Mouse (Mus musculus) frontal cortex, adult 2 months (tissue): ENCODE data around the gene Bag1. TPM values are rescaled to one million over a fixed set of nuclear protein-coding genes. Genes with fewer than 3 reads are reported as not detected.
A peak's percentile ranks its signal among the peaks of the same experiment; 100 is the strongest.

Experiments
- DNase-seq, 2 experiments: peaks; one replicate each; pipeline ENCODE4 v3.0.0; 2022; ENCODE audit warnings: low spot score in 1 of 2; ENCODE audit errors: extremely low spot score in 1 of 2
- polyA plus RNA-seq: library from polyadenylated mRNA; depleted of rRNA; stranded (reverse); fragments of >200 nt; gene quantifications from 2 replicates; pipeline ENCODE4 v1.2.3, GENCODE M21; 2012; rRNA removed

Gene Bag1
- 165 and 177 TPM in 2 replicates for polyA plus RNA-seq

DNA sequence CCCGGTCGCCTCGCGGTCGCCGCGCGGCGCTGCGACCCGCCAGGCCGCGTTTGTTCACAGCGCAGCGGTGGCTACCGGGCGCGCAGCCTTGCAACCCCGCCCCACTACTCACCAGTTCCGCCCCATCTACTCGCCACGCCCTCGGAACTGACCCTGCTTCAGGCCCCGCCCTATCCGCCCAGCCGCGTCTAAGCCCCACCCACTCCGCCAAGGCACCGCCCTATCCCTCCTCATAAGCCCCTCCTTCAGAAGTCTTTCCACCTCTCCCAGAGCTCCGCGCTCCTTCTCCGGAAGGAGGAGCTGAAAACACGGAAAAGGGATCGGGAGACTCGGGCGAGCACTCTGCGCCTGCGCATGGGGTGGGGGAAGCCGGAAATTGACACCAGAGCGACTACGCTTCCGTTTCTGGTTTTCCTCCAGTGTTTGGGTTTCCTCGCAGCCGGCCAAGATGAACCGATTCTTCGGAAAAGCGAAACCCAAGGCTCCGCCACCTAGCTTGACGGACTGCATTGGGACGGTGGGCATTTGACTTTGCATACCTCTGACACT lies at the start of gene Bag1, which contains the start of gene Chmp5:
Gene Bag1 (minus strand): TSS at position 135 of the 549 bp plus-strand sequence.
Gene Chmp5 (plus strand): TSS at position 248 of the 549 bp plus-strand sequence.
- peak; percentile 97 to 98 for DNase-seq

DNA sequence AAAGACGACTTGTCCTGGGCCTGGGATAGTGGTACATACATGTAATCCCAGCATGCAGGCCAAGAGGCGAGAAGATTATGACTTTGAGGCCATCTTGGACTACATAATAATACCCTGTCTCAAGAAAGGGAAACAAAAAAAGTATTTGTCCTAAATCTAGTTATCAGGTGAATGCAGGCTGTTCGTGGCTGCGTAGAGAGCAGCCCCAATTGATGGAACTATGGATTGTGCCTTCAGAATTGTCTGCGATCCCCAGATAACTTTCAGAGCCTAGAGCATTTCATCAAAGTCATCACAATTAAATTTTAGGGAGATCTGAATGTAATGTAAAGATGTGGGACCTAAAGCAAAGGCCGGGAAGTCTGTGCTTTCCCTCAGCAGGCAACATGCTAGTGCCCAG lies 48.2 kb upstream of the Bag1 start:
- no peak for DNase-seq

DNA sequence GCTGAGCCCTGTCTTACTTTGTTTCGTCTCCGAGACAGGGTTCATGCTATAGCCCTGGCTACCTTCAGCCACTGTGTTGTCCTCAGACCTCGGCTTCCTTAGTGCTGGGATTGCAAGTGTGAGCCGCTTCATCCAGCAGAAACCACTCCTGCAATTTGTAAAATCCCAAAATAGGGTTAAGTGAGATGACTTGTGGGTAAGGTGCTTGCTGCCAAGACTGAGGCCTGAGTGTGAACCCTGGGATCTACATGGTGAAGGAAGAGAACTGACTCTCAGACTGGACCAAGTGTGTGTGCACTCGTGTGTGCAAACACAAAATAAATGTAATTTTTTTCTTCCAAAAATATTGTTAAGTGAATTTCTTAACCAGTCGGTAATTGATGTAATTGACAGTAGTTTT lies 41.5 kb upstream of the Bag1 start:
- DNase-seq: no peak

DNA sequence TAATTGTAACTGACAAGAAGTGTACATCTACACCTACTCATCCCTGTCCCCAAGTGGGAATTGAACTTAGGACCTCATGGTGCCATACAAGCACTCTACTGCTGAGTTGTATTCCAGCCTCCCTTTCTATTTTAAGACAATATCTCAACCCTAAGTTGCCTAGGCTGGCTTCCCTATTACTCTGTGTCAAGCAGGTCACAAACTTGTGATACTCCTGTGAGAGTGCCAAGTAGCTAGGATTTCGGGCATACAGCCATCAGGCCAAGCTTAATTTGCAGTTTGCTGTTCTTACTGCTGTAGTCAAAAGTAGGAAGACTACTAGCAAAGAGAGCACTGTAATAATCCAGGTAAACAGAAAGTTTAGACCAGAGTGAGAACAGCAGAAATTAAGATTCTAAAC lies 35.6 kb upstream of the Bag1 start:
- no peak for DNase-seq

DNA sequence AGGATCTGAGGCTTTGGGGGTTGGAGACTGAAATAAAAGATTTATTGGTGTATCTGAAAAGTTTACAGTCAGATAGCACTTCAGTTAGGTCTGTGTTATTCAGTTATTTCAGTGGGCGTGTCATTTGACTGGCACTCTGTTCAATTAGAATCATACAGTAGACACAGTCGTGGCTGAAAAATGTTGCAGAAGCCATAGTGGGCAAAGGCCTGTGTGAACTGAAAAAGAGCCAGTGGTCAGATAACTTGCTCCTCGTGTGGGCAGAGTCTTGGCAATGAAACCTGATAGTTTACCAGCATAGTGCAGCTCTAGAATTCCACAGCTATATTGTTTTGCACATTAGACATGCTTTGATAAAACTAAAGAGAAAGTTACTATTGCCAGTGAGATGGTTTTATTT lies 34.4 kb upstream of the Bag1 start:
- no peak for DNase-seq

DNA sequence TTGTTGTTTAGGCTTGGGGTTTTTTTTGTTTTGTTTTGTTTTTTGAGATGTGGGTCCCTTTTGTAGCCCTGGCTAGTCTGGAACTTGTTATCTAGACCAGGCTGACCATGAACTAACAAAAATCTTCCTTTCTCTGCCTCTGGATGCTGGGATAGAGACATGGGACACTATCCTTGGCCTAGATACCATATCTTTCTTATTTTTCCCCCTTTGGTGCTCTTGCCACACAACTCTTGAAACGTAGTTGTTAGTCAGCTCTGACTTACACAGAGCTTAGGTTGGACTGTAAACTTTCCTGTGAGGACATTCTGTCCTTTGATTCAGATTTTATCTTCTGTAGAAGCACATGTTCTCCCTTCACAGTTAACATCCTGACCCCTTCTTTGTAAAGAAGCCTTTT lies 31.3 kb upstream of the Bag1 start:
- DNase-seq: no peak

DNA sequence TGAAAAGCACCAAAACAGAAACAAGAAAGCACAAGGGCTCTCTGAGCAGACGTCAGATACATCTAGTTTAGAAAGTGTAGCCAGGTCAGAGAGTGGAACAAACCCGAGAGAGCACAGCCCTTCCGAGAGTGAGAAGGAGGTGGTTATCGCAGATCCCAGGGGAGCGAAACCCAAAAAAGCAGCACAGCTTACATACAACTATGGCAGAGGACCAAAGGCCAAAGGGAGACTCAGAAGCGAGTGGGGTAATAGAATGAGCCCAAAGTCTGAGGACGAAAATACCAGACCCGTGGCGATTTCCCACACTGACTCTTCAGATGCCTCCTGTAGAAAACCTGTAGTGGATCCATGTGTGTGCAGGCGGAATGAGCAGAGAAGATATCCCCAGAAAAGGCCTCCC lies 28.6 kb upstream of the Bag1 start:
- DNase-seq: no peak

DNA sequence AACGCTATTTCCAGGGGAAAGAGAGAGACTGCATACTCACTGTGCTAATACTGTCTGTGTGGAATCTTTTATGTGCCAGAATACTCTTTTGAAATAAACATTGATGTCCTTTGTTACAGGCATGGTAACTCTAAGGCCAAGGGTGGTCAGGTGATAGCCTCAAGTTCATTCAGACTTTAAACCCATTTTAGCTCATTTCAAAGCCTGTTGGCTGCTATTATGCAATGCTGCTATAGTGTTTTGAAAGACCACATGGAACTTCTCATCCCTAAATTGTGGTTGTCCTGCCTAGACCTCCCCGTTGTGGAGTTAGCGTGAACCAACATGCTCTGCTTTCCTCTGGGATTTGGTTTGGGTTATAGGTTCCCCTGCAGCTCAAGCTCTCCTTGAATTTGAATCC lies 27.6 kb upstream of the Bag1 start:
- DNase-seq: no peak

DNA sequence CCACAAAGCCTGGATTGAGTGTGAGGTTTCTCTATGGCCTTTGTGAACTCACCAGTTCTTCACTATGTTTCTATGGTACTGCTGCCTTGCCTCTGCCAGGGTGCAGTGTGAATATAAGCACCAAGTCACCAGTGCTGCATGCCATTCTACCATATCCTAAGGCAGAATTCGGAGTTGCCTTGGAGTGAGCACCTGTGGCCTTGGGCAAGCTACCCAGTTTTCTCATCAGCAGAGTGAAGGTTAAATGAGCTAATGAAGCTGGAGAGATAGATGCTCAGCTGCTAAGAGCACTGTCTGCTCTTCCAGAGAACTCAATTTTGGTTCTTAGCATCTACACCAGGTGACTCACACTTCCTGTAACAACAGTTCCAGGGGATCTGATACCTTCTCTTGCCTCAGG lies 25.9 kb upstream of the Bag1 start:
- no peak for DNase-seq

DNA sequence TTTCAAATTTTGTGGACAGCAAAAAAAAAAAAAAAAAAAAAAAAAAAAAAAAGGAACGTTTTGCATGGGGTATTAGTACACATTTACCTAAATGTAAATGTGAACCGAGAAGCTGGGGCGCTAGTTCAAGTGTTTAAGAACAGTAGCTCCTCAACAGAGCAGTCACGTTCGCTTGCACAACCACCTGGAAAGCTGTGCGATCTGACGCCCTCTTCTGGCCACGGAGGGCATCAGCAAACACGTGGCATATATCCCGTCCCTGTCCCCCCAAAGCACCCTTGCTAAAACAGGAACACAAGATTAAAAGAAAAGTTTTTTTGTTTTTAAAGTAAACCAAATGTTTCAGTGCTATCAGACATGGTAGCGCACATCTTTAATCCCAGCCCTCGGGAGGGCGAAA lies 23.6 kb upstream of the Bag1 start:
- no peak for DNase-seq

DNA sequence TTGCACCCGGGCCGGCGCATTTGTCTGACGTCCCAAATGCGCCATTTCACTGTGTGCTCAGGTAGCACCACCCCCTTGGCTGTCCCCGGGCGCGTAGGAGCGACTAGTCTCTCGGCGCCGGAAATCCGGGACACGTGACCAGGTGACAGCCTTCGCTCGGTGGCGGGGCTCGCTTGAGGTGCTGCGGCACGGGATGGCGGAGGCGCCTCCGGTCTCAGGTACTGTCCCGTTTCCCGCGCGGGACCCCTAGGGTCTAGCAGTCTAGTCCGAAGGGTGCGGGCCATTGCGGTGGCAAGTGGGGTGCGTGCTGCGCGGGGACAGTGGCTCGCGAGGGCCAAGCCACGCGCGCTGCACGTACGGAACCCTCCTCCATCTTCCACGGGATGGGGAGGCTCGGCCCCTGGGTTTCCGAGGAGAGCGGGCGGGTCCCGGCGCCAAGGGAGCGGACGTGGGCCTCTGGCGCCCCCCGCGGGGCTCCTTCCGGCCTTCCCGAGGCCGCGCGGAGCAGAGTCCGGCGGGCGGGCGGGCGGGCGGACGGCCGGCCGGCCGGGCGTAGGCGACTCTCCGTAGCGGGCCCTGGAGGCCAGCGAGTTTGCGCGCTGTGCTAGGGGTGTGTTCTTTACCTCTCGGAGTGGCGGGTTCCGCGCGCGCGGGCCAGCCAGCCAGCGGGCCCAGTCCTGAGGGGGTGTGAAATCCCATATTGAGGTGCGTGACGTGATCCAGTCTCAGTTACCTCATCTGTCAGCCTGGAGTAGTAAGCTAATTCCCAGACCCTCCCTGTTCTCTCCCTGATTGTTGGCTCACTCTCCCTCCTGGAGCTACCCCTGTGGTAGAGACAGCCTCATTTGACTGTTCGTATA lies 23.0 kb upstream of the Bag1 start, which contains the start of gene Nfx1:
Gene Nfx1 (plus strand): TSS at position 65 of the 860 bp plus-strand sequence.
- DNase-seq: peak; percentile 92 to 97

DNA sequence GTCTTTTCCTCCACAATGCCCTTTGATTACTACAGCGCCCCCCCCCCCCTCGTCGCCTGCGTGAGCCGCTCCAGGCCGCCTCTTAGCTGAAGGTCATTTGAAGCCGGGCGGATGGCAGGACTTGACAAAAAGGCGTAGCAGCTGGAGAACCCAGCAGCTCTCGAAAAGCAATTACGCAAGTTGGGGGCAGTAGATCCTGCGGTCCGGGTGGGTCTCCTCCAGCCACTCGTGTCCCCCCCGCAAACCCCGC lies 22.4 kb upstream of the Bag1 start:
- DNase-seq: no peak

DNA sequence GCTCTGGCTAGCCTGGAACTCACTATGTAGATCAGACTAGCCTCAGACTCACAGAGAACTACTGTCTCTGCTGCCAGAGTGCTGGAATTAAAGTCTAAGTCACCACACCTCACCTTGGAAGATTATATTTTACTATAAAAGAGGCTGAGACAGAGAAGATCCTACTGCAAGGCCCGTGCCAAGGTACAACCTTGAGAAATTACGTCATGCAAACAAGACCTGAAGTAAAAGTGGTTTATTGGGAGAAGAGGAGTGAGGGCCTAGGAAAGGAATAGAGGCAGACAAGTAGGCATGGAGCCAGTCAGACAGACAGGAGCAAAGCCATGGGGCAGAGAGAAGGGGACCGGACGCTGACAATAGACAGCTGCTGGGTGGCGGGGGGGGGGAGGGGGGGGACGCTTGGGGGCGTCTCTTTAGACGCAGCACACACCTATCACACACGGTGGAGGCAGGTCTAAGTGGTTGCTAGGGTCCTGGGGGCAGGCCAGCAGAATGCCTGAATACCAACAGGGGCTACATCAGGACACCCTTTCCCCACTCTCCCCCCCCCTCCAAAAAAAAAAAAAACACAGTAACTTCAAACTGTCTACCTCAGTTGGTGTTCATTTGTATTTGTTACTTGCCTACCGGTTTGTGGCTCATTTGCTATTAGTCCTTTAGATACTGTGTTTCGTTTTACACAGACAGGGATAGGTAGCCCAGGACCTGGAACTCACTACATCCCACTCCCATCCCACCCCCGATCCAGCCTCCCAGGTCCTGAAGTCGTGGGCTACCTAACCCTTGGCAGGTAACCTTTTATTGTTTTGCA lies 21.9 kb upstream of the Bag1 start:
- DNase-seq: no peak

DNA sequence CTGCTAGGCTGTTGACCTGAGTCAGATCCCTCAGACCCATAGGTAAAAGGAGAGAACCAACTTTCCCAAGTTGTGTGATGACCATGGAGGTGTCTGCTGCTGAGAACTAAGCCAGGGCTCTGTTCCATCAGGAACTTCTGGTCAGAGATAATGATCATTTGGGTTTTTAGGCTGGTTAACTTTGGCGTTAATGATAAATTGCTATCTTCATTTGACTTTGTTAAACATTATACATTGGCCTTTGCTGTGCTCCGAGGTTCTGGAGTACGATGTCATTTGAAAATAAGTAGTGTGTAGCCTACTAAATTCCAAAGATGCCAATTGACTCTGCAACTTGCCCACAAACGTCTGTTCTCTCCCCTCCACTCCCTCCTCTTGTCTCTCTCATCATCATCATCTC lies 21.1 kb upstream of the Bag1 start:
- DNase-seq: no peak

DNA sequence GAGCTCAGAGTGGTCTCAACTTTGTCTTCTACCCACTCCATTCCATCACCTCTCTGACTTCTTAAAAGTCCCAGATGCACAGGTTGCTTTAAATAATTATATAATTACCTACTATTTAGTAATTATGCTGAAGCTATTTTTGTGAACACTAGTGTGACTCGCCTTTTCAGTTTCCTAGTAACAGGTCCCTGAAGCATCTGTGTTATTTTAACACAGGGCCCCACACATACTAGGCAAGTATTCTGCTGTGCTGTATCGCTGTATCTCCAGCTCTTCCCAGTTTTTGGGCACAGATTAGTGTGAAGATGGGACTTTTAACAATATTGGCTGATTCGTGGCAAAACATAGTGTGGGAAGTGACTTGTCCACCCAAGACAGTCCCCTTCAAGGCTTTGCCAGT lies 15.4 kb upstream of the Bag1 start:
- DNase-seq: peak in 1 of 2 experiments; percentile 25

DNA sequence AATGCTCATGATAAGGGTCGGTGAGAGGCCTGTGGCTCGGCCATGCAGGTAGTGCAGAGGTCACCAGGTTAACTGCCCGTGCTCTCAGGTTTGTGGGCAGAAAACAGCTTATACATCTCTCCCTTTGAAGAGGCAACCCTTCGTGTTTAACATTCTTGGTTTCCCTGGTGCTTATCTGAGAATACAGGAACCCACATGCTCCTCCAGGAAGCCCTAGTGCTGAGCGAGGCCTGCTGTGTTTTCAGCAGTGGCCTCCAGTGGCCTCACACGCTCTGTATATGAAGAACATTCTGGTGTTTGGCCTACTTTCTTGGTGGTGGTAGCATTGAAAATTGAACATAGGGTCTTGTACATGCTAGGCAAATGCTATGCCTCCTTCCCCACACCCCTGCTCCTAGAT lies 7.8 kb upstream of the Bag1 start:
- no peak for DNase-seq

DNA sequence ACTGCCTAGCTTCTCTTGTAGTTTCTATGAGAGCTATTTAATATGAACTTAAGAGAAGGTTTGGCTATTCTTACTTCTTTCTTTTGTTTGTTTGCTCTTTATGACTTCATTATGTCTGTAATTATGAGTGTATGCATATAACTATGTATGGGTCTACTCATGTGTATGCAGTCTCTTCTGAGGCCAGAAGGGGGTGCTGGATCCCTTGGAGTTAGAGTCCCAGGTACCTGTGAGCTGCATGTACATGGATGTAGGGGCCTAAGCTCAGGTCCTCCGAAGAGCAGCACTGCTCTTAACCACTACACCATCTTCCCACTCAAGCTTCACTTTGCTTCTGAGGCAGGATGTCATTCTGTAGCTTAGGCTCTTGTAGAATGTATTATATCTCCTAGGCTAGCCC lies 5.4 kb upstream of the Bag1 start:
- peak in 1 of 2 experiments; percentile 30 for DNase-seq

DNA sequence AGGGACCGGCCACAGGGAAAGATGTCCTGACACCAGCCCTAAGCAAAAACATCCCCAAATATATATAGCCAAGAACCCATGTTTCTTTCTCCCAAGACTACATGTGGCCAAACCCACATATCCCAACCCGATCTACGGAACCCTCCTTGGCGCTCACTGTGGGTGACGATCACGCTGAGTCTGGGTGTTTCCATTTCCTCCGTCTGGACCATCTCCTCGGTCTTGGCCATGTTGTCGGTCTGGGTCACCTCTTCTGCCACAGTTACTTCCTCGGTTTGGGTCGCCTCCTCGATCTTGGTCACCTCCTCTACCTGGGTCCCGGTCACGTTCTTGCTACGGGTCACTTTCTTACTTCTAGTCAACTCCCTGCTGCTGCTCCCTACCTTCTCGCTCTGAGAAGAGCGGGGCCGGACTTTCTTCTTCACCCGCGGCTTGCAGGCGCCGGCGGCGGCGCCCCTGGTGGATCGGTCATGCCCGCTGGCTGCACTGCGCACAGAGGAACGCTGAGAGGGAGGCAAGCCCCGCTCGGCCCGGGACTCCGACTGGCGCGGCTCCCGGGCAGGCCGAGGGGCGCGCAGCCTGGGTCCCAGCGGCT lies 432 bp downstream of the Bag1 start:
- DNase-seq: no peak

DNA sequence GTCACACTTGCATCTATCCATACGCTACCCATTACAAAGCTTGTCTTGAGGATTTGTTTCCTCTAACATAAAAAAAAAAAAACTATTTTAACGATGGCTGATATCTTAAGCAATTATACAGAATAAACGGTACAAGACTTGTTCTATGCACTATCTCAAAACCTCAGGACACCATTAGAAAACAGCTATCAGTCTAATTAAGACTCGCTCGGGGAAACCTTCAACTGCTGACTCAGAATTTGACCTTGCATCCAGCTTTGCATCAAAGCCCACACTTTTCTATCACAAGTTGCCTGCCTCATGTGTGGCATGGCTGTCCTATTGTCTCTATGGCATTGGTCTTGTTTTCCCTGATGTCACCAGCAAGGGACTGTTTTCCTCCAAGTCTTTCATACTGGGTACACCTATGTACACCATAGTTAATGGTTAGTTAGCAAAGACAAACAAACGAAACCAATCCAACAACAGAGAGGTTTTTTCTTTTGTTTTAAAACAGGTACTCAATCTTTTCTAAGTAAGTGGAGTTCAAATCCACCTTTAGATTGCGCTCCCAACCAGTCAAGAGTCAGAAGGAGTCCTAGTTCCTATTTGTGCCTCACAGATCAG lies 1.5 kb downstream of the Bag1 start:
- DNase-seq: no peak

DNA sequence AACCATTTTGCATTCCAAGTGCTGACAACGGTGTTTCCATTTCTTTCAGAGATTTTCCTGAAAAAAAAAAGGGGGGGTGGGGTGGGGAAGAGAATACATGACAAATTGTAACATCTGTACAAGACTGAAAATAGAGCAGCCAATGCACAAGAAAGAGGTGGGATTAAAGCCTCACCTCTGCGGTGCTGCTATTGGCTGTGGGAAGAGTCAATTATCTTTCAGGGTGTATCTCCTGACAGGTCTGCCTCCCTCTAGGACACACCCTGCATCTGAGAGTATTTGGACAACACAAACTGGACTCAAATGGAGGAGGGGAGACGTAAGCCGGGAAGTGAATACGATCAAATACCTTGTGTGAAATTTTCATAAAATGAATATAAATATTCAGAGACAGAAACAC lies 4.4 kb downstream of the Bag1 start:
- DNase-seq: no peak

DNA sequence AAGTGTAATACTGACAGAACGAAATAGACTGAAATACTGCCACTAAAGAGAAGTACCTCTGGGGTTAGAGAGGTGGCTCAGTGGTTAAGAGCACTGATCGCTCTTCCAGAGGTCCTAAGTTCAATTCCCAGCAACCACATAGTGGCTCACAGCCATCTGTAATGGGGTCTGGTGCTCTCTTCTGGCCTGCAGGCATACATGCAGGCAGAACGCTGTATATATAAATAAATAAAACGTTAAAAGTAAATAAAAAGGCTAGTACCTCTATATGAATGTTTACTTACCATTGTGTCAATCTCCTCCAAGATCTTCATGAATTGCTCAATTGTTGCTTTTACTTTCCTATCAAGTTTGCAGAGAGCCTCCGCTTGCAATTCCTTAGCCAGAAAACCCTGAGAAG lies 9.3 kb downstream of the Bag1 start:
- DNase-seq: no peak
